Mouse (Mus musculus): ENCODE measurements at regions not wholly inside any gene's neighbourhood (a gene's known extent, or its start where the extent isn't known, plus 50 kb on each side); places are given as distances from the start of the nearest gene placed in this dataset.

GRCm38 (mm10) chr12:54272226-54272625 is 68.6 kb upstream of the Egln3 start:
- TF ChIP-seq CTCF (IDR thresholded peaks at IDR 0.05; ENCODE audit: low read depth, low read length) (no peak), POLR2A (IDR thresholded peaks at IDR 0.05; ENCODE audit: insufficient read depth, low read length) (no peak)
